Mouse (Mus musculus): ENCODE results near the gene Pdcd5. TPM values are rescaled to one million over a fixed set of nuclear protein-coding genes. Genes with fewer than 3 reads are reported as not detected.
A peak's percentile ranks its signal among the peaks of the same experiment; 100 is the strongest.

Pdcd5 gene
- 162 and 163 TPM in 2 replicates for polyA plus RNA-seq (2015; fragmentation: Nextera tagmentation; extraction: Ambion mirVana)

- Histone ChIP-seq H3K27me3 (ENCODE audit: insufficient read depth, low read length) (no peaks in the 10 kb centered on the region), H3K36me3 (replicated peaks; ENCODE audit: insufficient read depth, low read length) (peaks cover 20% of the 10 kb centered on the region), H3K4me2 (ENCODE audit: low read depth, low read length) (peak within 1 kb of the TSS; percentile 89), H3K4me3 (ENCODE audit: low read depth, low read length) (peak within 1 kb of the TSS; percentile 95), H3K9ac (replicated peaks) (peak within 1 kb of the TSS; percentile 97), H3K27ac (ENCODE audit: low read depth) (peak within 1 kb of the TSS; percentile 77), H3K4me1 (ENCODE audit: insufficient read depth) (0 out of 2 replicates have a peak, but pooled peaks cover 4% of the 10 kb centered on the region), H3K9me3 (ENCODE audit: low read length) (no peaks in the 10 kb centered on the region)
- WGBS (ENCODE audit: insufficient replicate concordance), result under 1% methylated on average over 48 of the region's 64 CpGs
- peak; percentile 95 for DNase-seq
- no peak for TF ChIP-seq EP300 (IDR thresholded peaks at IDR 0.05; ENCODE audit: low read depth)
- TF ChIP-seq CTCF (IDR thresholded peaks at IDR 0.05; ENCODE audit: low read depth), result no peak
- ATAC-seq, result peak; percentile 88
These were observed at the start of gene Pdcd5 for GRCm38 (mm10) chr7:35647101-35647698. TSS of gene Pdcd5 (minus strand) at chr7:35647521.

GRCm38 (mm10) chr7:35692641-35693040, 45.3 kb upstream of the Pdcd5 start:
- Histone ChIP-seq H3K4me1 (ENCODE audit: insufficient read depth) (no peaks in the 10 kb centered on the region), H3K36me3 (replicated peaks; ENCODE audit: insufficient read depth, low read length) (peaks cover 7% of the 10 kb centered on the region; the same call in 1 of the 2 replicates), H3K27me3 (ENCODE audit: insufficient read depth, low read length) (no peaks in the 10 kb centered on the region), H3K27ac (ENCODE audit: low read depth) (no peak overlapping the region), H3K9me3 (ENCODE audit: low read length) (no peaks in the 10 kb centered on the region), H3K4me3 (ENCODE audit: low read depth, low read length) (no peak overlapping the region), H3K9ac (replicated peaks) (no peak overlapping the region), H3K4me2 (ENCODE audit: low read depth, low read length) (no peak overlapping the region)
- no peak for ATAC-seq
- WGBS (ENCODE audit: insufficient replicate concordance), result 87% methylated on average over 12 of the region's 12 CpGs
- DNase-seq, result no peak
- TF ChIP-seq EP300 (IDR thresholded peaks at IDR 0.05; ENCODE audit: low read depth) (no peak), CTCF (IDR thresholded peaks at IDR 0.05; ENCODE audit: low read depth) (no peak)

GRCm38 (mm10) chr7:35692117-35692516, 44.8 kb upstream of the Pdcd5 start:
- H3K27me3 ChIP-seq (ENCODE audit: insufficient read depth, low read length), result no peaks in the 10 kb centered on the region
- no peak overlapping the region for H3K4me2 ChIP-seq (ENCODE audit: low read depth, low read length)
- no peak overlapping the region for H3K27ac ChIP-seq (ENCODE audit: low read depth)
- peaks cover 7% of the 10 kb centered on the region; the same call in 1 of the 2 replicates for H3K36me3 ChIP-seq (replicated peaks; ENCODE audit: insufficient read depth, low read length)
- H3K9me3 ChIP-seq (ENCODE audit: low read length), result no peaks in the 10 kb centered on the region
- H3K4me1 ChIP-seq (ENCODE audit: insufficient read depth), result no peaks in the 10 kb centered on the region
- ATAC-seq, result no peak
- 85% methylated on average over 14 of the region's 14 CpGs for WGBS (ENCODE audit: insufficient replicate concordance)
- DNase-seq, result no peak
- TF ChIP-seq CTCF (IDR thresholded peaks at IDR 0.05; ENCODE audit: low read depth) (no peak), EP300 (IDR thresholded peaks at IDR 0.05; ENCODE audit: low read depth) (no peak)
- H3K4me3 ChIP-seq (ENCODE audit: low read depth, low read length), result no peak overlapping the region
- H3K9ac ChIP-seq (replicated peaks), result no peak overlapping the region

- WGBS (ENCODE audit: insufficient replicate concordance), result 86% methylated on average over 11 of the region's 11 CpGs
- Histone ChIP-seq H3K27ac (ENCODE audit: low read depth) (no peak overlapping the region), H3K9ac (replicated peaks) (no peak overlapping the region), H3K4me1 (ENCODE audit: insufficient read depth) (no peaks in the 10 kb centered on the region), H3K4me2 (ENCODE audit: low read depth, low read length) (no peak overlapping the region), H3K9me3 (ENCODE audit: low read length) (no peaks in the 10 kb centered on the region), H3K4me3 (ENCODE audit: low read depth, low read length) (no peak overlapping the region), H3K27me3 (ENCODE audit: insufficient read depth, low read length) (no peaks in the 10 kb centered on the region), H3K36me3 (replicated peaks; ENCODE audit: insufficient read depth, low read length) (peaks cover 7% of the 10 kb centered on the region; the same call in 1 of the 2 replicates)
- DNase-seq, result no peak
- no peak for ATAC-seq
- no peak for TF ChIP-seq CTCF (IDR thresholded peaks at IDR 0.05; ENCODE audit: low read depth)
- TF ChIP-seq EP300 (IDR thresholded peaks at IDR 0.05; ENCODE audit: low read depth), result no peak
These were observed 41.5 kb upstream of the Pdcd5 start for GRCm38 (mm10) chr7:35688781-35689349.

GRCm38 (mm10) chr7:35688276-35688675, 41.0 kb upstream of the Pdcd5 start:
- Histone ChIP-seq H3K27ac (ENCODE audit: low read depth) (no peak overlapping the region), H3K4me3 (ENCODE audit: low read depth, low read length) (no peak overlapping the region), H3K9ac (replicated peaks) (no peak overlapping the region), H3K27me3 (ENCODE audit: insufficient read depth, low read length) (no peaks in the 10 kb centered on the region), H3K4me1 (ENCODE audit: insufficient read depth) (no peaks in the 10 kb centered on the region), H3K4me2 (ENCODE audit: low read depth, low read length) (no peak overlapping the region), H3K36me3 (replicated peaks; ENCODE audit: insufficient read depth, low read length) (peaks cover 7% of the 10 kb centered on the region; the same call in 1 of the 2 replicates), H3K9me3 (ENCODE audit: low read length) (no peaks in the 10 kb centered on the region)
- WGBS (ENCODE audit: insufficient replicate concordance), result 77% methylated on average over 9 of the region's 9 CpGs
- no peak for DNase-seq
- TF ChIP-seq EP300 (IDR thresholded peaks at IDR 0.05; ENCODE audit: low read depth) (no peak), CTCF (IDR thresholded peaks at IDR 0.05; ENCODE audit: low read depth) (no peak)
- ATAC-seq, result no peak

- ATAC-seq (peak; percentile 68), DNase-seq (no peak)
- TF ChIP-seq CTCF (IDR thresholded peaks at IDR 0.05; ENCODE audit: low read depth), result no peak
- TF ChIP-seq EP300 (IDR thresholded peaks at IDR 0.05; ENCODE audit: low read depth), result no peak
- no peaks in the 10 kb centered on the region for H3K9me3 ChIP-seq (ENCODE audit: low read length)
- H3K9ac ChIP-seq (replicated peaks), result no peak overlapping the region
- H3K36me3 ChIP-seq (replicated peaks; ENCODE audit: insufficient read depth, low read length), result peaks cover 6% of the 10 kb centered on the region; the same call in 1 of the 2 replicates
- 35% methylated on average over 10 of the region's 10 CpGs for WGBS (ENCODE audit: insufficient replicate concordance)
- no peaks in the 10 kb centered on the region for H3K27me3 ChIP-seq (ENCODE audit: insufficient read depth, low read length)
- H3K4me2 ChIP-seq (ENCODE audit: low read depth, low read length), result peak overlapping the region; percentile 56
- H3K4me3 ChIP-seq (ENCODE audit: low read depth, low read length), result no peak overlapping the region
- H3K27ac ChIP-seq (ENCODE audit: low read depth), result no peak overlapping the region
- H3K4me1 ChIP-seq (ENCODE audit: insufficient read depth), result no peaks in the 10 kb centered on the region
These were observed 39.9 kb upstream of the Pdcd5 start for GRCm38 (mm10) chr7:35687229-35687628.

Data from liver, postnatal 0 days (tissue).